Mouse (Mus musculus) stomach, postnatal 0 days (tissue): ENCODE measurements around the gene Tbc1d2b. TPM values are rescaled to one million over a fixed set of nuclear protein-coding genes. Genes with fewer than 3 reads are reported as not detected.

Experiments
- ATAC-seq: fragments of 200-750 bp; cut with Nextera tagmentation; 2 replicates; pipeline ENCODE4 v1.8.0; 2017; ENCODE audit not compliant: low FRiP score, low TSS enrichment
- DNase-seq: peaks from one replicate; pipeline ENCODE4 v3.0.0-alpha.2; 2016; ENCODE audit warnings: low spot score
- H3K27ac ChIP-seq: fragments of 300-500 bp; sonication (generic); replicated peaks from 2 replicates; pipeline ENCODE4 v1.5.1; 2014; ENCODE audit warnings: mild to moderate bottlenecking, control low read depth
- H3K27me3 ChIP-seq: fragments of 300-500 bp; sonication (generic); 2 replicates; pipeline ENCODE4 v1.6.1; 2014; ENCODE audit warnings: low read length; ENCODE audit not compliant: control insufficient read depth, insufficient read depth
- H3K36me3 ChIP-seq: fragments of 300-500 bp; sonication (generic); 2 replicates; pipeline ENCODE4 v1.6.1; 2014; ENCODE audit warnings: low read length, mixed read lengths; ENCODE audit not compliant: control insufficient read depth, insufficient read depth
- H3K4me1 ChIP-seq: fragments of 300-500 bp; sonication (generic); replicated peaks from 2 replicates; pipeline ENCODE4 v1.6.1; 2014; ENCODE audit warnings: antibody characterized with exemption; ENCODE audit not compliant: control insufficient read depth, insufficient read depth
- H3K4me2 ChIP-seq: fragments of 300-500 bp; sonication (generic); replicated peaks from 2 replicates; pipeline ENCODE4 v1.6.1; 2014; ENCODE audit warnings: low read depth, mild to moderate bottlenecking, control low read depth, moderate library complexity
- H3K4me3 ChIP-seq: fragments of 300-500 bp; sonication (generic); 2 replicates; pipeline ENCODE4 v1.5.1; 2014; ENCODE audit warnings: low read depth, low read length, control low read depth
- H3K9ac ChIP-seq: fragments of 300-500 bp; sonication (generic); 2 replicates; pipeline ENCODE4 v1.6.1; 2014; ENCODE audit warnings: mild to moderate bottlenecking, low read length, control low read depth, mixed read lengths
- H3K9me3 ChIP-seq: fragments of 300-500 bp; sonication (generic); 2 replicates; pipeline ENCODE4 v1.6.1; 2016; ENCODE audit warnings: low read length; ENCODE audit not compliant: control insufficient read depth
- CTCF ChIP-seq: IDR thresholded peaks from 2 replicates; pipeline ENCODE4 v1.5.1; 2016; ENCODE audit warnings: antibody characterized with exemption, low read depth, mild to moderate bottlenecking, moderate library complexity
- EP300 ChIP-seq: optimal IDR thresholded peaks from 2 replicates; pipeline ENCODE3; 2016; ENCODE audit warnings: antibody characterized with exemption
- WGBS: fragments of 180-500 bp; shearing (Covaris S2); extraction: QIAGEN DNeasy Blood & Tissue Kit; methylation state at CpG from one replicate; pipeline ENCODE4 v1.1.7; 2014; 5-methylcytosine and 5-hydroxymethylcytosine counted together
- polyA plus RNA-seq: library from polyadenylated mRNA; unstranded; fragments of >200 nt; fragmentation: Nextera tagmentation; extraction: Ambion mirVana; gene quantifications from 2 replicates; pipeline ENCODE4 v1.2.1, GENCODE M21; 2015

Gene Tbc1d2b
- polyA plus RNA-seq, 1 experiment from 2014 or later = 6.6 TPM

DNA sequence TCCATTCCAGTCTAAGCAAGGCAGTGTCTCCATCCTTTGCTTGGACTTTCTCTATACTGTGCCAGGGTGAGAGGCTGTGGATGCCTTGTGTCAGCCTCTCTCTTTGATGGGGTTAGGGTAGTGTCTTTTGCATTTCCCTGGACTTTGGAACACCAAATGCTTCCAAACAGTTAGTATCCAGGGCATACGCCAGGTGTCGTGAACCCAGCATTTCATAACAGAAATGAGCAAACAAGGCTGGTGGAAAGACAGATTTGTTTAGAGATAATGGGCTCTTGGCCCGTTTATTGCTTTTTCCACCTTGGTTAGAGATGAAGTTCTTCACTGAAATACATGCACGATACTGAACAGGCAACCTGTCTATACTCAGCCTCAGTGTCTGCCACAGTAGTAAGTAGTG is 105.0 kb downstream of the Tbc1d2b start:
- Histone ChIP-seq H3K9ac (no peak overlapping the region), H3K4me2 (no peak overlapping the region), H3K27me3 (no peaks in the 10 kb centered on the region), H3K4me3 (no peak overlapping the region), H3K36me3 (no peaks in the 10 kb centered on the region), H3K9me3 (no peaks in the 10 kb centered on the region), H3K4me1 (no peaks in the 10 kb centered on the region), H3K27ac (no peak overlapping the region)
- ATAC-seq (no peak), DNase-seq (no peak)
- WGBS = 65% methylated on average over 4 of the region's 4 CpGs
- TF ChIP-seq EP300 (no peak), CTCF (no peak)

DNA sequence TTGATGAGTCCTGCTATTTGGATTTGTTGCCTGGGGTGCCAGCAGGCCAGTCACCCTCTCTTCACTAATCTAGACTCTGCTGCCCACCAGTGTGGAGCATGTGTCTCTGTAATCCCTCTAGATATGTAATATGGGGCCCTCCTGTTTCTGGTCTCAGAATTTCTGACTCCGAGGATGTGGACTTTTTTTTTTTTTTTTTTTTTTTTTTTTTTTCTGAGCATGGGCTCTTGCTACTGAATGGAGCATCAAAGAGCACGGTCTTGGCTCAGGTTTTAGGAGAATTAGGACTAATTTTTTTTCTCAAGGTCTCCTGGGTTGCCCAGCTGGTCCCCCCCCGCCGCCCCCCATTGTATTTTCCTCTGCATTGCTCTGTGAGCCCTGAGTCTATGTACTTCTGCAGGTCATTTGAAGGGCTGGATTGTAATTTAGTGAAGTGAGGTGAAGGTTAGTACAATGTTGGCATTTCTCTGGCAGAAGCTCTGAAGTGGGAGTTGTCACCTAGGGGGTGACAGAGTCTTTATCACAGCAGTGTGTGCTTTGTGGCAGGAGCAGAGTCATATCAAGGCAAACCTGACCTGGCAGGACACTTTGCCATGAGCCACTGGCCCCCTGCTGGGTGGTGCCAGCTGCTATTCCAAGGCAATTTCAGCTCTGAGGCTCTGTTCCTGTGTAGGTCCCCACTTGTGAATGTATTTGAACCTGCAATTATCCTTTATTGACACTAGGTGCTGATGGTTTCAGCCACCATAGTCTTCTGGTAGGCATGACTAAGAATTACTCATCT is 105.7 kb downstream of the Tbc1d2b start:
- H3K27ac ChIP-seq = no peak overlapping the region
- H3K36me3 ChIP-seq = no peaks in the 10 kb centered on the region
- no peaks in the 10 kb centered on the region for H3K4me1 ChIP-seq
- DNase-seq (no peak), ATAC-seq (no peak)
- 66% methylated on average over 4 of the region's 4 CpGs for WGBS
- H3K9me3 ChIP-seq = no peaks in the 10 kb centered on the region
- 0 out of 2 replicates have a peak overlapping the region, but pooled peaks have one; percentile 3 for H3K4me2 ChIP-seq
- no peaks in the 10 kb centered on the region for H3K27me3 ChIP-seq
- TF ChIP-seq EP300 (no peak), CTCF (peak; percentile 14)
- H3K9ac ChIP-seq = no peak overlapping the region
- H3K4me3 ChIP-seq = no peak overlapping the region

DNA sequence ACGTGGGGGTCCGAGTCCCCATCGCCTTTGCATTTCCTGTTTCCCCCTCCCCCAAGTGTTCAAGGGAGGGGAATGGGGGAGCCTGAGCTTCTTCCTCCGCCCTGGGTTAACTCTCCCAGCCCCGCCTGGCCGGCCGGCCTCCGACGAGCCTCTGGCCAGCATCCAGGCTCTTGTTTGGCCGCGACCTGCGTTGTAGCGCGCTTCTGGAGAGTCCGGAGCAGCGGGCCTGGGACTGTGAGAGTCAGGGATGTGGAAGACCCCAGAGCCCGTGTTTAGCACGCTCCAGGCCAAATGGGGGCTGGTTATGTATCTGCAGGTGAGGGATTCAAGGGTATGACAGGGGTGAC is 106.9 kb downstream of the Tbc1d2b start:
- no peak for TF ChIP-seq EP300
- no peak for TF ChIP-seq CTCF

DNA sequence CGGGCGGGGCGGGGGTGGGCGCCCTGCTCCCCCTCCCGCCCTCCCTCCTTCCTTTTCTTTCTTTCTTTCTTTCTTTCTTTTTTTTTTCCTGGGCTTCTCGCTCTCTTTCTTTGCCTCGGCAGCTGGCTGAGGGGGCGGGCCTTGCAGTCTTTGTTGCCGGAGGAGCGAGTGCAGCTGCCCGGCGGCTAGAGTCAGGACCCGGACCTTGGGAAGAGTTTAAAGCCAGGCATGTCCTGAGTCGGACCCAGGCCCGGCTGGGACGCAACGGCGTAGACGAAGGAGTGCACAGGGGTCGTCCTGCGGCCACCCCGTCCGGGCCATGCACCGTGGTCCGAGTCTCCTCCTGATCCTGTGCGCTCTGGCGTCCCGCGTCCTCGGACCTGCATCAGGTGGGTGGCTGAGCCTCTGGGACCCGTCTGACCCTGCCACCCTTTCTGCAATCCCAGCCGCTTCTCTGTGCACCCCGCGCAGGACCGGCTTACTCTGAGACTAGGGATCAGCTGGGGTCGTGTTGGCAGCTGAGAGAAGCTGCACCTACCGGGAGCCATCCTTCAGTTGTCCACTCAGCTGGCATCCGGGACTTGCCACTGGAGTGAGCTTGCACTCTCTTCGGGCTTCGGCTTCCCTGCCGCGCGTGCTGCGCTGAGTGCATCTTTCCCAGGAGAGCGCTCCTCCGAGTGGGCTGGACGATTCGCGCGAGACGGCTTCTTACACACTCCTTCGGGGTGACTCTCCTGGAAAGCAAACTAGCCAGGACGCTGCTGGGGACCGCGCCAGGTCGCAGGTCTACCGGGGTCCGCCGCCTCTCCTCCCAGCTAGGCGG is 107.5 kb downstream of the Tbc1d2b start, which contains the start of gene Adamts7:
Adamts7 (plus strand) TSS at position 144 of the 823 bp plus-strand sequence.
- Histone ChIP-seq H3K4me2 (peak within 1 kb of the TSS; percentile 98), H3K4me3 (peak within 1 kb of the TSS; percentile 63), H3K27me3 (no peaks in the 10 kb centered on the region), H3K4me1 (no peaks in the 10 kb centered on the region), H3K27ac (peak within 1 kb of the TSS; percentile 49; the same call in 1 of the 2 replicates), H3K9me3 (no peaks in the 10 kb centered on the region), H3K36me3 (no peaks in the 10 kb centered on the region), H3K9ac (peak within 1 kb of the TSS; percentile 71)
- under 1% methylated on average over 51 of the region's 60 CpGs for WGBS
- DNase-seq (peak; percentile 49), ATAC-seq (peak; percentile 68)
- TF ChIP-seq CTCF = no peak
- no peak for TF ChIP-seq EP300

More for the DNA sequence above, 106.9 kb downstream of the Tbc1d2b start:
- peak overlapping the region; percentile 98 for H3K4me2 ChIP-seq
- H3K9ac ChIP-seq = peak overlapping the region; percentile 71
- peak; percentile 47 for DNase-seq
- 3% methylated on average over 18 of the region's 18 CpGs for WGBS
- H3K4me1 ChIP-seq = no peaks in the 10 kb centered on the region
- peak; percentile 51 for ATAC-seq
- H3K9me3 ChIP-seq = no peaks in the 10 kb centered on the region
- H3K27me3 ChIP-seq = no peaks in the 10 kb centered on the region
- H3K27ac ChIP-seq = peak overlapping the region; percentile 35; the same call in 1 of the 2 replicates
- peak overlapping the region; percentile 63 for H3K4me3 ChIP-seq
- no peaks in the 10 kb centered on the region for H3K36me3 ChIP-seq

DNA sequence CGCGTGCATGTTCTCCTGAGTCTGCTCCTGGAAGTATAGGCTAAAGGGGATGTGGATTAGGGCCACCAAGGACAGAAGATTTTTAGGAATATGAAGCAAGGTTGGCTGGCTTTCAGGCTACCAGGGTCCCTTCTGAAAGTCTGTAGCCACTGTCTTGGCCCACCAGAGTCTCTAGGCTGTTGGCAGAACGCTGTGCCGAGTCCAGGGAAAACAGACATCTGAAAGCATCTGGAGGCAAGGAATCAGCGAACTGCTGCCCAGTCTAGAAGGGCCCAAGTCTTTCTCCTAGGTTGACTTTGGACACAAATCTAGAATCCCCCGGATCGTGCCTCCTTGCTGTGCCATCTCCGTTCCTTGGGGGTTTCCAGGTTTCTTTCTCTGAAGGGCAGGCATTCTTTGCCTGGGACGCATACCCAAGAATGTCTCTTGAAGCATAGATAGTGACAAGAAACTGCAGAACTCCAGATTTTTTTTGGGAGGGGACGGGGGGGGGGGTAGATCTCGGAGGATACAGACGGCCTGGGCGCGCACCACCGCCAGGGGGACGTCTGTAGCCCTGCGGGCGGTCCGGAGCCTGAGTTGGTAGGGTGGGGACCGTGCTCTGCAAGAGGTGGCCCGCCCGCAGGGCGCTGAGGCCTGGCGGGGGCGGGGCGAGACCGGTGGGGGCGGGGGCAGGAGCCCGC is 108.2 kb downstream of the Tbc1d2b start:
- H3K9ac ChIP-seq = peak overlapping the region; percentile 71
- H3K27me3 ChIP-seq = no peaks in the 10 kb centered on the region
- H3K36me3 ChIP-seq = no peaks in the 10 kb centered on the region
- no peak for TF ChIP-seq EP300
- peak; percentile 72 for TF ChIP-seq CTCF
- no peaks in the 10 kb centered on the region for H3K9me3 ChIP-seq
- no peaks in the 10 kb centered on the region for H3K4me1 ChIP-seq
- DNase-seq (peak; percentile 70), ATAC-seq (peak; percentile 89)
- H3K27ac ChIP-seq = 0 out of 2 replicates have a peak overlapping the region, but pooled peaks have one; percentile 49
- peak overlapping the region; percentile 98 for H3K4me2 ChIP-seq
- WGBS = 10% methylated on average over 22 of the region's 29 CpGs
- H3K4me3 ChIP-seq = peak overlapping the region; percentile 63

Other genes with a start within 250 kb of the Tbc1d2b start
- gene Ctsh, start 216.7 kb downstream of the Tbc1d2b start, polyA plus RNA-seq = 145 and 152 TPM in 2 replicates
- gene Morf4l1, start 156.0 kb downstream of the Tbc1d2b start, polyA plus RNA-seq = 225 and 226 TPM in 2 replicates
- gene Adamts7, start 107.7 kb downstream of the Tbc1d2b start, polyA plus RNA-seq = 2.7 and 3.2 TPM in 2 replicates